8 mouse cellular contexts compared by ENCODE assay signal in the genomic region with DNA sequence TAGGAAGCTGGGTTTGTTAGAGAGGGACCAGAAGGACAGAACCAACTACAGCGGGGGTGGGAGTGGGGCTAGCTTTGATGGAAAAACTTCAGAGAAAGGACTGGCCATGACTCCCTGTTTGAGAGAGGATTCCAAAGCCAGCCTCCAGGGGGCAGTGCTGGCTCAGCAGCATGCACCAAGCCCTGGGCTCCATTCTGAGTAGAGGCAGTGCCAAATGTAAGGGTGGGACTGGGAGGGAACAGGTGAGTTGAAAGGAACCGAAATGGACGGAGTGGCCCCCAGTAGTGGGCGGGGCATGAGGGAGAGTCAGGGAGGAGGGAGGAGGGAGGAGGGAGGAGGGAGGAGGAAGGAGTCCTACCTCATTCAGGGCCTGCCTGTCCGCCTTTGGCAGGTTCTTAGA. TPM values are rescaled to one million over a fixed set of nuclear protein-coding genes. Genes with fewer than 3 reads are reported as not detected.
DNase-seq lines count a peak whose midpoint lies in the region; ATAC-seq lines count a peak whose summit lies in the region.

No protein-coding gene starts in this region.

- WGBS in liver, embryonic 12.5 days (ENCODE audit: insufficient replicate concordance): 20% methylated on average over 4 of the region's 5 CpGs

- no peak for ATAC-seq in liver, embryonic 12.5 days
- peak; percentile 44 for ATAC-seq in granulocyte monocyte progenitor cell, adult 5-6 weeks (replicated peaks; ENCODE audit: poor library complexity, severe bottlenecking)

- H3K36me3 ChIP-seq in liver, embryonic 12.5 days: no peaks in the 10 kb centered on the region

- DNase-seq in adrenal gland, adult (ENCODE audit: inconsistent age in 2 of 2, low spot score in 1 of 2): peak; percentile 29 to 83
- no peak for DNase-seq in adrenal gland, adult 8-10 months
- peak; percentile 57 for DNase-seq in liver
- peak; percentile 56 for DNase-seq in adrenal gland, postnatal 25 days
- DNase-seq in lung, postnatal 10 days: peak; percentile 57
- peak; percentile 43 to 79 for DNase-seq in spleen, postnatal 4 days (ENCODE audit: low spot score in 2 of 2)

- no peak overlapping the region for H3K27ac ChIP-seq in liver, embryonic 12.5 days

- H3K4me2 ChIP-seq in liver, embryonic 12.5 days: no peak overlapping the region

- H3K9ac ChIP-seq in liver, embryonic 12.5 days: no peak overlapping the region

- peaks cover 18% of the 10 kb centered on the region for H3K4me1 ChIP-seq in liver, embryonic 12.5 days

- H3K4me3 ChIP-seq in liver, embryonic 12.5 days: no peak overlapping the region

- peaks cover 90% of the 10 kb centered on the region for H3K27me3 ChIP-seq in liver, embryonic 12.5 days (replicated peaks)

- H3K9me3 ChIP-seq in liver, embryonic 12.5 days (replicated peaks): no peaks in the 10 kb centered on the region

RNA-seq across cellular contexts. Expression of a gene that starts 4.6 kb away (rescaled TPM):
- total RNA-seq in adrenal gland, adult 8-10 months (2022): 10 to 100 TPM; 45.2 to 59.3 (median 46.7) TPM
- 7.5 and 8.2 TPM in 2 replicates for polyA plus RNA-seq in liver, embryonic 12.5 days (2016; fragmentation: Nextera tagmentation; extraction: Ambion mirVana)
- total RNA-seq in adrenal gland, postnatal 25 days (2021): 19.6 and 29.9 TPM in 2 replicates
- not detected in 2 replicates for total RNA-seq in granulocyte monocyte progenitor cell, adult 5-6 weeks (2014; fragmentation: Nextera tagmentation)
- total RNA-seq in granulocyte monocyte progenitor cell, adult 5-6 weeks (2017): not detected in 2 replicates

RNA-seq across cellular contexts. Expression of a gene that starts 16.8 kb away (rescaled TPM):
- not detected for total RNA-seq in adrenal gland, adult 8-10 months (2022)
- polyA plus RNA-seq in liver, embryonic 12.5 days (2016; fragmentation: Nextera tagmentation; extraction: Ambion mirVana): 0.05 and 0.17 TPM in 2 replicates
- total RNA-seq in adrenal gland, postnatal 25 days (2021): not detected in 2 replicates
- total RNA-seq in granulocyte monocyte progenitor cell, adult 5-6 weeks (2014; fragmentation: Nextera tagmentation): not detected in 2 replicates
- not detected in 2 replicates for total RNA-seq in granulocyte monocyte progenitor cell, adult 5-6 weeks (2017)

RNA-seq across cellular contexts. Expression of a gene that starts 17.4 kb away (rescaled TPM):
- not detected for total RNA-seq in adrenal gland, adult 8-10 months (2022)
- polyA plus RNA-seq in liver, embryonic 12.5 days (2016; fragmentation: Nextera tagmentation; extraction: Ambion mirVana): 0.14 and 0.18 TPM in 2 replicates
- not detected in 2 replicates for total RNA-seq in adrenal gland, postnatal 25 days (2021)
- not detected in 2 replicates for total RNA-seq in granulocyte monocyte progenitor cell, adult 5-6 weeks (2014; fragmentation: Nextera tagmentation)
- 0.56 and 0.57 TPM in 2 replicates for total RNA-seq in granulocyte monocyte progenitor cell, adult 5-6 weeks (2017)

RNA-seq across cellular contexts. Expression of a gene that starts 19.2 kb away (rescaled TPM):
- 1 to 10 TPM in 3 of 4 experiments, under 1 TPM in 1; 0.73 to 2.4 (median 1.7) TPM for total RNA-seq in adrenal gland, adult 8-10 months (2022)
- 1.5 and 2.1 TPM in 2 replicates for polyA plus RNA-seq in liver, embryonic 12.5 days (2016; fragmentation: Nextera tagmentation; extraction: Ambion mirVana)
- 1.2 and 2.1 TPM in 2 replicates for total RNA-seq in adrenal gland, postnatal 25 days (2021)
- total RNA-seq in granulocyte monocyte progenitor cell, adult 5-6 weeks (2014; fragmentation: Nextera tagmentation): 16.0 and 16.3 TPM in 2 replicates
- total RNA-seq in granulocyte monocyte progenitor cell, adult 5-6 weeks (2017): 6.8 and 15.1 TPM in 2 replicates

RNA-seq across cellular contexts. Expression of a gene that starts 21.0 kb away (rescaled TPM):
- 1 to 10 TPM in 3 of 4 experiments, under 1 TPM in 1; 0.98 to 2.3 (median 1.4) TPM for total RNA-seq in adrenal gland, adult 8-10 months (2022)
- 3.0 and 4.1 TPM in 2 replicates for polyA plus RNA-seq in liver, embryonic 12.5 days (2016; fragmentation: Nextera tagmentation; extraction: Ambion mirVana)
- 2.6 TPM in 1 of 2 replicates, not detected in the other for total RNA-seq in adrenal gland, postnatal 25 days (2021)
- total RNA-seq in granulocyte monocyte progenitor cell, adult 5-6 weeks (2014; fragmentation: Nextera tagmentation): 64.6 and 70.7 TPM in 2 replicates
- 9.0 and 31.6 TPM in 2 replicates for total RNA-seq in granulocyte monocyte progenitor cell, adult 5-6 weeks (2017)

Comparison
In these comparisons a context has a peak if more than half of its experiments do, and no peak if none do; other contexts are left out.
1. RNA of a gene that starts 4.6 kb away (total RNA-seq): 45.2 to 59.3 TPM in adrenal gland, adult 8-10 months and 19.6 to 29.9 TPM in adrenal gland, postnatal 25 days; not detected in granulocyte monocyte progenitor cell, adult 5-6 weeks; every median in the first group is over 10 times any median in the second.